Mouse (Mus musculus) hindlimb bud, embryonic 11.5 days (tissue): ENCODE results near the gene Slc16a6.

Experiments used
- DNase-seq: peaks from one replicate; pipeline ENCODE4 v3.0.0-alpha.2; 2012; ENCODE audit warnings: low read depth, low spot score; ENCODE audit errors: extremely low spot score

Slc16a6 gene

GRCm38 (mm10) chr11:109456261-109456660 is 17.1 kb downstream of the Slc16a6 start:
- no peak for DNase-seq

DNA sequence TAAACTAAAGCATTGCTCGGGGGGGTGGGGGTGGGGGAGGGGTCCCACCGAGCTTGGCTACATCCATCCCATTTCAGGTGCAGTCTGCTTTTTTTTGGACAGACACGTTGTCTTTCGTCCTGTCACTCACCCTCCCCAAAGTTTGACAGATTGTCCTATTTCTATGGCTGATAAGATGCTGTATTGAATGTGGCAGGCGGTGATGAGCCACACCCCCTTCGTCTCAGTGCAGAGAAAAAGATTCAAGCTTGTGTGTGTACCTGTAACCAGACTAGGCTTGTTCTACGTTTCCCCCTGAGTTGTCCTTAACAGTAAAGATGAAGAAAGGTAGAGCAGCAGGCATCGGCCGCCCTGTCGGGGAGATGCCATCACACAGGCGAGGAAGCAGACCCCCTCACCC is 22.2 kb downstream of the Slc16a6 start:
- no peak for DNase-seq

DNA sequence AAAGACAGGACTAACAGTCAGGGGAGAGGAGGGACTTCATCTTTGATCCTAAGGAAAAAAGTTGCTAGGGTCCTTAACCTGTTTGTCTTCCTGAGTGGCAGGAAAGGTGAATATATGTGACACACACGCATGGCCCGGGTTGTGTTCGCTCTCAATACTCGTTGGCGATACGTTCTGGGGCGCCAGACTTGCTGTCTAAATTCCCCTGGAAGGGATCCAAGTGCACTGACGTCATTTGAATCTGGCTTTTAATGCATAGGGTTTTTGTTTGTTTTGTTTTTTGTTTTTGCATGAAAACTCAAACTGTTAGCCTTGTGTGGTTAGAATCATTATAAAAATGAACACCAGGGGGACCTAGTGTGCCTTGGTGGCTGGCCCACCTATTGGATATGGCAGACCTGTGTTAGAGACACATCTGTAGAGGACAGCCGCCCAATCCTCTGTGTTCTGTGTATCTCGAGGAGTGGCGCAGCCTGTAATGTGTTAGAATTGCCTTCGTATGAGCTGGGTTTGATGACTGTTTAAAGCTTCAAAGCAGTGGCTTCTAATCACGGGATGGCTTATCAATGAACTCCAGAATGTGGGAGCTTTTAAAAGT is 27.9 kb downstream of the Slc16a6 start:
- no peak for DNase-seq

DNA sequence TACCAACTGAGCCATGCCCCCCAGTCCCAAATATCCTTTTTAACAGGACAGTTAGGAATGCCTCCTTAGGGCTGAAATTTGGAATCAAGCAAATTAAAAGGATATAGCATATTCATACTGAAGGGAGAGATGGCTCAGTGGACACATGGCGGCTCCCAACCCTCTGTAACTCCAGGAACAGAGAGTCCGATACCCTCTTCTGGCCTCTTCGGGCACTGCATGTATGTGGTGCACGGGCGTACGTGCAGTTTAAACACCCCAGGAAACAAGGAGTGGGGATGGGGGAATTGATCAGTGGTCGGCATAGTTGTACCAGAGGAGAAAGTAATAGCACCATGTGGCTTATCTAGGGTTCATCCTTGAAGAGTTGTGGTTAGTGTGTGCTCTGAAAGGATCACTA is 28.8 kb downstream of the Slc16a6 start:
- no peak for DNase-seq

- DNase-seq, result no peak
Observed at GRCm38 (mm10) chr11:109443468-109444263, 29.7 kb downstream of the Slc16a6 start.

GRCm38 (mm10) chr11:109442166-109442730 is 31.1 kb downstream of the Slc16a6 start:
- no peak for DNase-seq

DNA sequence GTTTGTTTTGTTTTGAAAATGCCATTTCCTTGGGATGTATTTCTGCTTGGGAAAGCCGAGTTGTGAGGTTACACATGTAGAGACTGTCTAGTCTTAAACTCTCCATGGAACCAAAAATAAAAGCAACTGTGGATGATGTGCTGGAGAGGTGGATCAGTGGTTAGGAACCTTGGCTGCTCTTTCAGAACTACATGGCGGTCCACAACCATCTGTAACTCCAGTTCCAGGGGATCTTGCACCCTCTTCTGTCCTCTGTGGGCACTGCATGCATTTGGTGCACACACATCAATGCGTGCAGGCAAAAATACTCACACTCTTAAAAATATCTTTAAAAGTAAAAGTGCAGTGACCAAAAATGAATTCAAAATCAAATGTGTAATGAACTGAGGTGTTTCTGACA is 32.3 kb downstream of the Slc16a6 start:
- no peak for DNase-seq

GRCm38 (mm10) chr11:109440641-109441040 is 32.8 kb downstream of the Slc16a6 start:
- no peak for DNase-seq

DNA sequence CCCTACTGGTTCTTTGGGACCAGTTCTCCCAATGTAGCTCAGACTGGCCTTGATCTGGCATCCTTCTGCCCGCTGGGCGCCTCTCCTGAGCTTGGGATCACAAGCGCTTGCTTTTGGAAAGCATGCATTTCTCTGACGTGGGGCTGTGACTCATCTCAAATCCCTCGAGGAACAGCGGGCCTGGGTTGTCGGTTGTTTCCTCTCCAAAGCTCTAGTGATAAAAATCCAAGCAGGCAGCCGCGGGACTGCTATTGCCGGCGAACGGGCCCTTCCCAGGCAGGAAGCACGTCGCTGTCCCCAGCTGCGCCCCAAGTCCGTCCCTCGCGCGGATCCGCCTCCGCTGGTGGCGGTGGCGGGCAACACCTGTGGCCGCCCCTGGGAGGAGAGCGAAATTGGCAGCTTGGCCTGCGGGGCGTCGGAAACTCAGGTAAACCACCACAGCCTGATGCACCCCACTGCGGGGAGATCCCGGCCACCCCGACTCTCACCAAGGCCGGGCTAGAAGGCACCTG is 33.5 kb downstream of the Slc16a6 start:
- DNase-seq, result no peak

DNA sequence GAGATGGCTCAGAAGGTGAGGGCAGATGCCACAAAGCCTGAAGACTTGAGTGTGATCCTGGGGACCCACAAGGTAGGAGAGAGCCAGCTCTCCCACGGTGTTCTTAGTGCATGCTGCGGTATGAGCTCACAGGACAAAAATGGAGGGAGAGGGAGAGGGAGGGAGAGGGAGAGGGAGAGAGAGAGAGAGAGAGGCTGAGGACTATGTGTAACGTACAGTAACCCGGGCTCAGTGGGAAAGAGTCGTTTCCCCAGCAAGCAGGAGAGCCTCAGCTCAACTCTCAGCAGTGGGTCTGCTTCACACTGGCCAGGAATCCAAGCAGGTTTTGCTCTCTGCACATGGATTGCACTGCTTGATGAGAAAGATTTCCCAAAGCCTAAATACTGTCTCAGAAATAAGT is 34.2 kb downstream of the Slc16a6 start:
- DNase-seq, result no peak

DNA sequence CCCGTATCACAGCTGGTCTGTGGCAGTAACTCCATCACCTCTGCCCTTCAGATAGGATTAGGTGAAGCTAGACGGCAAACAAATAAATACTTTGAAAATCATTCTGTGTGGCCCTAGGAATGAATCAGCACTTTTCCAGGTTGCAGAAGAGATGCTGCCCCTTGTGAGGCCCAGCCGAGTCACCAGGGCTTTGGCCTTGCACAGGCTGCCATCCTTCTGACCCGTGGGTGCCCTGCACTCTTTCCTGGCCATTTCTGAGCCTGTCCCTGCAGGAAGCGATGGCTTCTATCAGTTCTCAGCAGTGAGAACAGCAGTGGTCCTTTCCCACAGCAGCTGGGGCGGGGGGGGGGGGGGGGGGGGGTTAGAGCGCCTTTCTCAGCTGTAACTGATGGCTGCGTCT is 36.5 kb downstream of the Slc16a6 start:
- DNase-seq, result no peak

DNA sequence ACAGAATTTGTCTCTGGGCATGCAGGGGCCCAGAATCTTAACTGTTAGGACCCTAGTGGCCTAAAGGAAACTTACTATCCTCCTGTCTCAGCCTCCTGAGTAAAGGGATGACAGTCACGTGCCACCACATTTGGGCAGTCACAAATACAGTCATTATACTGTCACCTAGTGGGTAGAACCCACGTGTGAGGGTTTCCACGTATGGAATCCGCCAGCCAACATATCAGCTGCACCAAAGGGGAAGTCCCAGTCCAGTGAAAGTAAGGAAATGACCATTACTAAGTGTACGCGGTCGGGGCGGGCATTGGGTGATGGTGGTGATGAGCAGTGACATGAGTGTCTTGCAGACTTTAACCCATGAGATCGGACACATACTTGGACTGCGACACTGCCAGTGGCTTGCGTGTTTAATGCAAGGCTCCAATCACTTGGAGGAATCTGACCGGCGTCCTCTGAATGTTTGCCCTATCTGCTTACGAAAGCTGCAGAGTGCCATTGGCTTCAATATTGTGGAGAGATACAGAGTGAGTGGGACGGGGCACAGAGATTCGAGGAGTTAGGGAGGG is 39.1 kb downstream of the Slc16a6 start:
- no peak for DNase-seq

DNA sequence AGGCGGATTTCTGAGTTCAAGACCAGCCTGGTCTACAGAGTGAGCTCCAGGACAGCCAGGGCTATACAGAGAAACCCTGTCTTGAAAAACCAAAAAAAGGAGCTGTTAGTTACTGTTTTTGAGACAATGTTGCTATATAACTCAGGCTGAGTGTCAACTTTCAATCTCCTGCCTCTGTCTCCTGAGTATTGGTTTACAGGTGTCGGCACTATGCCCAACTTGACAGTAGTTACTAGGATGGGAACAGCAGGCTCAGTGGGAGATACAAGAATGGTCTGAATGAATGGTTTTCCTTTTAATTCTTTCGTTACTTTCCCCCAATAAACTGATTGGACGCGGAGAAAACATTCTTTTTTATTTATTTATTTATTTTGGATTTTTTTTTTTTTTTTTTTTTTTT is 46.0 kb downstream of the Slc16a6 start:
- no peak for DNase-seq

- no peak for DNase-seq
Observed at GRCm38 (mm10) chr11:109426272-109426586, 47.2 kb downstream of the Slc16a6 start.

- DNase-seq, result peak; percentile 94
Observed at GRCm38 (mm10) chr11:109425392-109426271, 47.8 kb downstream of the Slc16a6 start, which contains the start of gene Amz2. Gene Amz2, plus strand, starts transcription at chr11:109425946.

GRCm38 (mm10) chr11:109423294-109423693 is 50.1 kb downstream of the Slc16a6 start:
- no peak for DNase-seq

GRCm38 (mm10) chr11:109422263-109422662 is 51.1 kb downstream of the Slc16a6 start:
- DNase-seq, result no peak

DNA sequence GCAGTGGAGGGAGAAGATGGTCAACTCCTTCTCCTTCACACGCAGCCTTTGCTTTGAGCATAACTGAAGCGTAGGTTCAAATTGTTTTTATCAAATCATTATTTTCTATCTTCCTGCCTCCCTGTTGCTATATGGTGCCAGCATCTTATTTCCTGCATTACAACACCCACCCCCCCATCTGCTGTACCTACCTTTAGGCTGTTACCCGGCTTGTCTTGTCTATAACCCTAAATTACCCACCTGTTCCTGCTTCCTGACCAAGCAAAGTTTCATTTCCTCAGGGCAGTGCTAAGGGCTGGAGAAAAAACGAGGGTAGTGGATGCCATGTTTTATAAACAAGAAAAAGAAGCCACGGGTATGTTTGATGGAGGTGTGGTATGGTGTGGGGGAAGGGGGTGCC is 52.2 kb downstream of the Slc16a6 start:
- DNase-seq, result no peak

- DNase-seq, result no peak
Observed at GRCm38 (mm10) chr11:109420567-109420962, 52.8 kb downstream of the Slc16a6 start.

DNA sequence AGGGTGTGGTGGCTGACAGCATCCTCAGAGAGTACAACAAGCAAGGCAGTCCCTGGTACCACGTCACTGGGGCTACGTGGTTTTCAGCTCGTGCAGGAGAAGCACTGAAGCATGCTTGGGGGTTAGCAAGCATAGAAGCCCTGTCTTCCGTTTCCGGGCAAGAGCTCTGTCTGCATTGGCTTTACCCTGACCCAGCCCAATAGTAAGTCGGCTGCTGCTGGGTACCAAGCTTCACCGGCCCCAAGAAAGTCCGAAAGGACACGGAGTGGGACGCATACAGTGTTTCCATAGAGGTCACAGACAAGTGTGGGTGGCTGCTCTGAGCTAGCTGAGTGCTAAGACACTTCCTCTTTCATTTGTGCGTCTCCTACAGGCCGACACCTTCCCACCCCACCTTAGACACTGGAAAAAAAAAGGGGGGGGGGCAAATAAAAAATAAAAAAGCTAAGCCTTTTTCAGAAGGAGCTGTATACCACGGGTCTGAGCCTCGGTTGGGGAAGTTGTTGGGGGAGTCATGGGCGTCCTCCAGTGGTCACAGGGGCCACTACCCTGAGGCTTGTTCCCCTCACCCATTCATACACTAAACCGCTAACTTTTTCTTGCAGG is 53.3 kb downstream of the Slc16a6 start:
- DNase-seq, result no peak

- DNase-seq, result no peak
Observed at GRCm38 (mm10) chr11:109419461-109419860, 53.9 kb downstream of the Slc16a6 start.
